ENCODE assay signal across 9 mouse cellular contexts in genomic region chr2:128408718-128409117, GRCm38 (mm10).
DNase-seq lines count a peak whose midpoint lies in the region; ATAC-seq and TF ChIP-seq lines count a peak whose summit lies in the region.
"Had no signal": no experiment of that assay in that cellular context is flagged by ENCODE, and none has a peak within 500 bp of the region (broad histone marks: within the 10 kb centered on the region; RNA-seq: fewer than 3 reads in every experiment).

No protein-coding gene starts in this region.

- no peaks in the 10 kb centered on the region for H3K36me3 ChIP-seq in hindbrain, embryonic 11.5 days (ENCODE audit: control insufficient read depth, insufficient read depth, low read length)
- H3K36me3 ChIP-seq in hindbrain, embryonic 12.5 days: no peaks in the 10 kb centered on the region
- H3K36me3 ChIP-seq: stomach, embryonic 15.5 days had no signal

- ATAC-seq in hindbrain, embryonic 11.5 days (ENCODE audit: low FRiP score): no peak
- no peak for ATAC-seq in hindbrain, embryonic 12.5 days (ENCODE audit: low FRiP score)
- no peak for ATAC-seq in Patski

- peak; percentile 61 for TF ChIP-seq CTCF in Patski (IDR thresholded peaks at IDR 0.05)

- no peaks in the 10 kb centered on the region for H3K4me1 ChIP-seq in hindbrain, embryonic 11.5 days (replicated peaks; ENCODE audit: control insufficient read depth, insufficient read depth, low read length)
- H3K4me1 ChIP-seq in hindbrain, embryonic 12.5 days: peaks cover 4% of the 10 kb centered on the region

- POLR2A ChIA-PET in Patski (lab: Charles Lee): no interaction called here

- CTCF ChIA-PET in Patski (lab: Charles Lee): interaction anchor here (0.8 to 1.7 kb wide), 5 partner anchors 9 to 287 kb away, joined by 3 to 6 read pairs (median 3); no protein-coding TSS in a partner anchor

- WGBS in hindbrain, embryonic 11.5 days: 44% methylated on average over 6 of the region's 6 CpGs
- 38% methylated on average over 6 of the region's 6 CpGs for WGBS in hindbrain, embryonic 12.5 days

- no peak overlapping the region for H3K27ac ChIP-seq in hindbrain, embryonic 11.5 days (ENCODE audit: low read depth, low read length)
- H3K27ac ChIP-seq in hindbrain, embryonic 12.5 days: no peak overlapping the region
- H3K27ac ChIP-seq: stomach, embryonic 15.5 days had no signal

- in situ Hi-C loops in Patski (cut with MboI; ENCODE audit: low pct_unique_long_range_greater_than_20kb): loop anchor here (10.0 kb wide), 2 partner anchors 136 to 166 kb away; no protein-coding TSS in a partner anchor

- H3K9me3 ChIP-seq in hindbrain, embryonic 11.5 days (ENCODE audit: control insufficient read depth, low read length): no peaks in the 10 kb centered on the region
- no peaks in the 10 kb centered on the region for H3K9me3 ChIP-seq in hindbrain, embryonic 12.5 days (replicated peaks)
- H3K9me3 ChIP-seq: stomach, embryonic 15.5 days had no signal

- H3K4me3 ChIP-seq in hindbrain, embryonic 11.5 days (ENCODE audit: low read depth, low read length): no peak overlapping the region
- H3K4me3 ChIP-seq in hindbrain, embryonic 12.5 days: no peak overlapping the region
- H3K4me3 ChIP-seq: stomach, embryonic 15.5 days had no signal

- no peak overlapping the region for H3K9ac ChIP-seq in hindbrain, embryonic 11.5 days (ENCODE audit: low read depth, low read length)
- no peak overlapping the region for H3K9ac ChIP-seq in hindbrain, embryonic 12.5 days
- H3K9ac ChIP-seq: stomach, embryonic 15.5 days had no signal

- H3K27me3 ChIP-seq in hindbrain, embryonic 11.5 days (ENCODE audit: control insufficient read depth, insufficient read depth, low read length): no peaks in the 10 kb centered on the region
- no peaks in the 10 kb centered on the region for H3K27me3 ChIP-seq in hindbrain, embryonic 12.5 days
- H3K27me3 ChIP-seq in Patski: no peaks in the 10 kb centered on the region
- H3K27me3 ChIP-seq: stomach, embryonic 15.5 days had no signal

- DNase-seq in hindbrain, embryonic 11.5 days (ENCODE audit: low spot score): peak; percentile 65
- DNase-seq in 3T3-L1 (ENCODE audit: low read depth, low spot score) (peak; percentile 64), Patski (ENCODE audit: low read depth, low spot score) (no peak)
- DNase-seq in gastrocnemius, postnatal 10 days: peak; percentile 72
- DNase-seq in lung, postnatal 36 days: peak; percentile 78
- peak; percentile 70 for DNase-seq in thymus, postnatal 25 days
- no peak for DNase-seq in frontal cortex, postnatal 14 days (ENCODE audit: low spot score in 2 of 2)

- no peak overlapping the region for H3K4me2 ChIP-seq in hindbrain, embryonic 11.5 days (replicated peaks; ENCODE audit: low read depth, low read length)
- no peak overlapping the region for H3K4me2 ChIP-seq in hindbrain, embryonic 12.5 days (replicated peaks)
- H3K4me2 ChIP-seq: stomach, embryonic 15.5 days had no signal

Comparison
In these comparisons a context has a peak if more than half of its experiments do, and no peak if none do; other contexts are left out.
1. DNase-seq: peak in hindbrain, embryonic 11.5 days (single experiment), 3T3-L1 (single experiment), gastrocnemius, postnatal 10 days (single experiment), lung, postnatal 36 days (single experiment) and thymus, postnatal 25 days (single experiment); none in Patski (single experiment) and frontal cortex, postnatal 14 days (0 of 2).